Mouse (Mus musculus) liver, adult 2 months (tissue): ENCODE data around the gene Sar1a.

Experiments used
- CTCF ChIP-seq: fragments of 200-500 bp; IDR thresholded peaks from 2 replicates; pipeline ENCODE4 v1.5.1; 2011; ENCODE audit warnings: low read depth, low read length, control low read depth
- POLR2A ChIP-seq: fragments of 200-500 bp; IDR thresholded peaks from 2 replicates; pipeline ENCODE4 v1.6.1; 2011; ENCODE audit warnings: low read length, control low read depth; ENCODE audit not compliant: insufficient read depth; ENCODE audit errors: extremely low read depth

DNA sequence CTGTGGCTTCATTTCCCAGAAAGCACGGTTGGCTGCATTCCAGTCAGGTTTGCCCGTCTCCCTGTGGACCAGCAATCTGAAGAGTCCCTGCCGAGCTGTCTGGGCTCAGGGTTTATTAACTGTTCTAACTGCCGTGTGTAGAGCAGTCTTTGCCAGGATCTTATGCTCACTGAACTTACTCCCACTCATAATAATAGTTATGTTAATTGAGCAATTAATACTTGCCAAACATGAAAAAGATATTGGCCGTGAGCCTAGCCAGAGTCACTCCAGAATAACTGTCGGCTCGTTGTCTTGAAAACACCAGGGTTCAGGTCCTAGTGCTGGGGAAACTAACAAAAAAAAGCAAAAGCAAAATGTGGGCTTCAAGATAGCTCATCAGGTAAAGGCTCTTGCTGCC lies 10.8 kb upstream of the Sar1a start:
- TF ChIP-seq CTCF (no peak), POLR2A (no peak)
